13 mouse cellular contexts compared by ENCODE assay signal in the genomic region with DNA sequence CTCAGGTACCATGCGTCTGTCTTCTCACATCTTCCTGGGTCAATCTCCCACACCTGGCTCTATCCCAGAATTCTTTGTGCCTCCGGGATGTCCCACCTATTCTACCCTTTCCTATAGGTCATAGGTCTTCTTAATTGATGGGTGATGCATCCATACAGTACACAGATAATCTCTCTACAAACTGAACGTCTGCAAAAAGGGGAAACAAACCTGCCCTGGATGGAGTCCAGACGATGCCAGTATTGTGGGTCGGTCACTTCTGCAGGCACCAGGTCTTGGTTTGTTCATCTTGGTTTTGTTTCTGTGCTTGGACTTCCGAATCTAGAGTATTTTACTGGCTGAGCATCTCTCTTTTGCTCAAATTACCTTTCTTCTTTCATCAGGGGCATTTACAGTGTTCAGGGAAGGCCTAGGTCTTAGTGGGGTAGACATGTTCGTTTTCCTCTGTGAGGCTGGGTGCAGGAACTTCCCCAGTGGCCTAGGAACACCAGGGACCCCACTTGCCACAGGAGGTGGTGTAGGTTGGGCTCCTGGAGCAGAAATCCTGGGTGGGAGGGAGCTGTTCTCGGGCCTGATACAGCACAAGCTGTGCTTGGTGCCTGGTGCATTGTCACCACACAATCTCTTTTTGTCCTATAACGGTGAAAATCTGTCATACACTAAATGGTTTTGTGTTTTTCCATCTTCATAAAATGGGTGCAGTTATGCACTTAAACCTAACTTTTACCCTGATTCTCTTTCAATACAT.
"Had no signal": no experiment of that assay in that cellular context is flagged by ENCODE, and none has a peak within 500 bp of the region (broad histone marks: within the 10 kb centered on the region; RNA-seq: fewer than 3 reads in every experiment).

No protein-coding gene starts in this region.

- H3K4me2 ChIP-seq: midbrain, embryonic 13.5 days had no signal

- H3K4me3 ChIP-seq: kidney, embryonic 15.5 days; limb, embryonic 12.5 days; liver, embryonic 13.5 days; midbrain, embryonic 13.5 days; myocyte; neural tube, embryonic 15.5 days had no signal

- ATAC-seq: midbrain, embryonic 13.5 days had no signal

- DNase-seq: liver; liver, embryonic 13.5 days; right cerebral cortex, adult 18-20 months; right cerebral cortex, postnatal 25 days; thymus, postnatal 4 days had no signal

- H3K9ac ChIP-seq: kidney, embryonic 15.5 days; limb, embryonic 12.5 days; liver, embryonic 13.5 days; liver, postnatal 0 days; midbrain, embryonic 13.5 days; neural tube, embryonic 15.5 days had no signal

- H3K27ac ChIP-seq: limb, embryonic 12.5 days; liver, embryonic 13.5 days; midbrain, embryonic 13.5 days; neural tube, embryonic 15.5 days; stomach, postnatal 0 days had no signal

- H3K9me3 ChIP-seq: kidney, embryonic 15.5 days; limb, embryonic 12.5 days; liver, embryonic 13.5 days; lung, embryonic 15.5 days; midbrain, embryonic 13.5 days; neural tube, embryonic 15.5 days had no signal

- H3K36me3 ChIP-seq: limb, embryonic 12.5 days; liver, embryonic 13.5 days had no signal

- H3K4me1 ChIP-seq: midbrain, embryonic 13.5 days had no signal

- H3K27me3 ChIP-seq: kidney, embryonic 15.5 days; limb, embryonic 12.5 days; liver, embryonic 13.5 days; lung, embryonic 15.5 days; midbrain, embryonic 13.5 days; neural tube, embryonic 15.5 days had no signal
